Mouse (Mus musculus): ENCODE measurements around the gene Tnn.

The Tnn gene

DNA sequence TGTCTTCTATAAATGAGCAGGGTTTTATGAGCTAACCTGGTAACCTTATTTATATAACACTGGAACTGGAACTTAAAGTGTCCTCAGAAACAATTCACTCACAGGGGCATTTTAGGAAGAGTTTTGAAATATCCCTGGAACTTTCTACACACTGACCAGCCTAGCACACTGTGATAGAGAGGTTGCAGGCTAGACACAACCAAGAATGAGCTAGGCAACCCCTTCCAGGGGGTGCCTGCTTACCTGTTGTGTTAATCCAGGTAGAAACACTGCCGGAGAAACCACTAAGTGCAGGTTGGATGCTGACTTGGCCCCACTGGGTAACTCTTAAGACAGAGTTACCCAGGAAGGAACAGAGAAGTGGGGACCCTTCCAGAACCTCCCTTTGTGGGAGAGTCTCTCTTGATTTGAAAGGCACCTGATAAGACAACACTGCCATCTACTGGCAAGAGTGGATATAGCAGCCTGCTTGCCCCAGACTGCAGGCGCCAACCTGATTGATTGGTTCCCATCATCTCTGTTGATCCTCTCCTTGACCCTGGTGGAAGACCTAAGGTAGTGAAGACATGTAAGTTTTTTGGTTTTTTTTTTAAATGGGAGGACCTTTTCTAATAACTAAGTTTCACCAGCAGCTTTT lies 72.5 kb downstream of the Tnn start:
- peak; percentile 83 to 86 for DNase-seq (ENCODE audit: low spot score in 2 of 2)

DNA sequence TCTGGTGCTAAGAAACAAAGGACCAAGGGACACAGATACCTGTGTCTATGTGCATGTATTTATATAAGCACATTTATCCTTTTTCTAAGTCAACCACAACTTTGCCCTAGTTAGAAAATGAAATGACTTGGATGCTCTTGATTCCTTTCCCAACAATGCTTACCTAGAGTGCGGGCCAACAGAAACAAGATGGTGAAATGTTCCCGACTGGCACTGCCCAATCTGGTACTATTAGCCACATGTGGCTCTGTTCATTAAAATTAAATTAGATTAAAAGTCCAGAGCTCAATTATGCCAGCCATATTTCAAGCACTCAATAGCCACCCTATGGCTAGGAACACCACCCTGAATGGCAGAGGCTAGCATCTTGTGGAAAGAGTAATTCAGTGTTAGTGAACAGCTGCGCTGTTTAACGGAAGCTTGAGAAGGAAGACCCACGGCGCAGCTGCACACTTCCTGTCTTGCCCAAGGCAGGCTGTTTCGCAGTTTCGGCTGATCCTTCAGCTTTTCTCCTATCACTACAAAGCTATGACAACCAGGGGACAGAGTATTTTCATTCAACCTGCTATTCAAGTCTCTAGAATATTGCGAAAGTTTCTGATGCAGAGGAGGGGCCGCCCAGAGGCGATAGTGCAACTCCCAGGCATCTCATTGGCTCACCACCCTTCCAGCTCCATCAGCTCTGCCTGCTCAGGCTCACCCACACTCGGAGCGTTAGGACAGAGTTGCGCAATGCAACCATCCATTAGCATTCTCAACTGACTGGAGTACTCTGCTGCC lies 74.3 kb downstream of the Tnn start:
- no peak for DNase-seq (ENCODE audit: low spot score in 2 of 2)

DNA sequence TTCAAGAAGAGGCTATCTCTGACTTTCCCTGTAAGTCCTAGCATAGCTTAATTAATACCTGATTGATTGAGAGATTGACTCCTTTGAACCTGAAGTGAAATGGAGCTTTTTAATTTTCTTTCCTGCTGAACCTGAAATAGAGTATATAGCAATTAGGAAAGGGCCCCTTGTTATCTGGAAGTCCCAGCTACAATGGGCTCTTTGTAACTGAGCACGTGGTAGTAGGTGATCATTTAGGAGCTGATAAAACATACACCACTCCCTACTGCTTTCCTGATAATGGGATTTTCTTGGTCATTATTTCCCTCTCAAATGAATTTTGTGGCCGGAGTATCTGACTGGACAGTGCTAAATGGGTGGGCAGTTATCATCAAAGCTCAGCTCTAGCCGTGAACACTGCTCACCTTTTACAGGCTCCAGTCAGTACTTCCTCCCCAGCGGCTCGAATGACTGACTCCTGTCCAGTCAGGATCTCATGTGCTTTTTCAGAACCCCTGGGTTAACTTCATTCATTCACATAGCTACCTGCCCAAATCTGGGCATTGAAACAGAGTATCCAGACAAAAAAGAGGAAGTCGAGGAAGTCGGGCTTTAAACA lies 88.7 kb downstream of the Tnn start:
- no peak for DNase-seq (ENCODE audit: low spot score in 2 of 2)

DNA sequence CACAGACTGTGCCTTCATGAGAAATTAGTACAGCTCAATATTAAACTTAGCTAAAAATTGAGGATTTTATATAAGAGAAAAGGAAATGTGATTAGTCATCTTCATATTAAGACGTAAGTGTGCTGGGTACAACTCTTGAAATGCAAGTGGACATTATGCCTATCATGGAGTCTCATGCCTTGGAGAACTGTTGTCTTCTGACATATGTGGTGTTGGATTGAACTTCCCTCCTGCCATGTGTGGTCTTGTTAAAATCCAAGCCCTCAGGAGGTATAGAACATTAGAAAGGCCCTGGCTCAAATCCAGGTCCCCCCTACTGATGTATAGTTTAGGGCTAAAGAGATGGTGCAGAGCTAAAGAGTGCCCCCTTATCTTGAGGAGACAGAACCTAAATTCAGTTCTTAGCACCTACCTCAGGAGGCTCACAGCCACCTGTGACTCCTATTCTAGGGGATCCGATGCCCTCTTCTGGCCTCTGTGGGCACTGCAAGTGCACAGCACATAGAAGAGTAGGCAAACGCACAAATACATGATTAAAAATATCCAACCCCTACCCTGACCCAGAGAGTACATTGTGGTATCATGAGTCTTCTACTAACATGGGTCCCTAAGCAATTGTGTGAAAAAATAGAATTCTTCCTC lies 91.5 kb downstream of the Tnn start:
- peak in 1 of 2 experiments; percentile 35 for DNase-seq (ENCODE audit: low spot score in 2 of 2)

DNA sequence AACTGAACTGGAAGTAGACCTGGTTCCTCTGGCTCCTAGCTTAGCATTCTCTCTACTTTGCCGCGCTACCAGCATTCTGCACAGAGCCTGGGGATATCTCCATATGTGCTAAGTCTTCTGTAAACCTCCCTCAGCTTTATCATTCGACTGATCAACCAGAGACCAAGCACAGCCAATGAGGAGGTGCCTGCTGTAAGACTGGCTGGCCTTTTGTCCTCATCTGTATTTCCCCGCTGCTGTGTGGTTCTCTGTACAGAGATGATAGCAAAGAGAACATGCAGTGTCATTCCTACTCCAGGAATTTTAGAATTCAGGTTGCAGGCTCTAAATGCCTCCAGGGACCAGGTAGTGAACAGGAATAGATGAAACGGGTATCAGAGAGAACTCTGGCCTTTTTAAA lies 92.1 kb downstream of the Tnn start:
- no peak for DNase-seq (ENCODE audit: low spot score in 2 of 2)

DNA sequence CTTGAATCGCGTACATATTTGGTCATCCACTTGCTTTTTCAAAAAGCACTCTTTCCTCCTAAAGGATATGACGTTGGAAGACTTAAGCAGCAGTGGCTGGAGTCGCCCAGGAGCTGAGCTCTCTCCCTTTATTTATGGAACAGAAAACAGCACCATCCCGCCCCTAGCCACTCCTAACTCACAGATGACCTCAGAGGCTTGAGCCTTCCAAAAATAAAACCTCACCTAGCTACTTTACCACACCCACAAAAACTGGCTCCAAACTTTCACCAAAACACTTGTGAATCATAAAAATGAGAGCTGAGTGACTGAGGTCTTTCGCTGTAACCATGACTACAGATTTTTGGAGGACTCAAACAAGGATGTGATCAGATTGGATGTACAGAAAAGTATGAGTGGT lies 92.8 kb downstream of the Tnn start:
- DNase-seq (ENCODE audit: low spot score in 2 of 2): no peak

DNA sequence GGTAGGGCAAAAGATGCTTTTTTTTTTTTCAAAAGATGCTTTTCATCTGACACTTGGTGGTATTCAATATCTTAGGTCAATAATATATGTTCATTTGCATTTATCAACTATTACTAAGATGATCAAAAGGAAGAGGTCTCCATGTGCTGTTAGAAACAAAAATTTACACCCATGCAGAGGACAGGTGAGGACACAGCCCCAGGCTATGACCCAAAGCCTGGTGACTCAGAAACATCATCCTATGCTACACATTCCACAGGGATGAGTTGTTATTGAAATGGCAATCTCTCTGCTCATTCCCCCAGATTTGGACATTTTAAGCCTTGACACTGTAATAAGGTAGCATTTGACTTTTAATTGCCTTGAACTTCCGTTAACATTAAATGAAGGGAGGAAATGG lies 93.5 kb downstream of the Tnn start:
- DNase-seq (ENCODE audit: low spot score in 2 of 2): no peak

DNA sequence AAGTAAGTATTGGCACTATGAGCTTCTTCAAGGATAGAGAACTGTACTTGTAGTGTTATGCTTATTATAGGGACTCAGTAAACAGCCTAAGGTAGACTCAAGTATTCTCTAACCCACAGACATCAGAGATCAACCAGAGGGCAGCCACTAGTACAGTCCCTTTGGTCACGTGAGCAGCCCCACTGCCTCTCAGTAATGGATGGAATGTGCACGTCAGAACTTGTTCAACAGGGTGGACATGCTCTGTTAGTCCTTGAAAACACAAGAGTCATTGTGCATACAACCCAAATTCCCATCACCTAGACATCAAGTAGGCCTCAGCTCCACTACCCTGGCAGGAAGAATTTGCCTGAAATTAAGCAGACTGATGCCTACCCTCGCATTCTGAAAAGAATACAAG lies 95.7 kb downstream of the Tnn start:
- no peak for DNase-seq (ENCODE audit: low spot score in 2 of 2)

DNA sequence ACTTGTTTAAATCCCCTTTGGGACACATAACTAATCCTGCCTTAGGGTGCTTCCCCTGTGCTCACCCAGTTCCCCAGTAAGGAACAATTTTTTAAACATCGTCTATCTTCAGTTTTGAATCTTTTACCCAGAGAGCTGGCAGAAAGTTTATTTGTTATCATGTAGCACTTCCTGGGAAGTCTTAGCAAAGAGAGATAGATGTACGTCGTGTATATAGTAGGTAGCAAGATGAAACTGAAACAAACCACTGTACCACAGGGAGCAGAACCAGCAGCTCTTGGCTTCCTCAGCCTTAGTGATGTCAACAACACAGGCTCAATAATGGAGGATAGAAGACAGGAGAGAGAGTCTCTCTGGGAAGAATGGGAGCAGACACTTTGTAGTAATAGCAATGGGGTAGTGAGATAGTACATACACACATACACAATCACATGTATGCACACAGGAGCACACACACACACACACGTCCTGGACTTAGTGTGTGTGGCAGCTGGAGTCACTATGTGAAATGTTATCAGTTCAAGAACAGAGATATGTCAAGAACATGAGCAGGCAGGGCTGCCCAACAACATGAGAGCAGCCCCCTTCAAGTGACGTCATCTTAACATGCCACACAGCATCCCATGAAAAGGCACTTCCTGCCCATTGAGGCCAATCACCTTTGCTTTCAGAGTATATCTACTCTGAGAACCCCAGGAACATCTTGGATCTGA lies 98.9 kb downstream of the Tnn start:
- no peak for DNase-seq (ENCODE audit: low spot score in 2 of 2)

DNA sequence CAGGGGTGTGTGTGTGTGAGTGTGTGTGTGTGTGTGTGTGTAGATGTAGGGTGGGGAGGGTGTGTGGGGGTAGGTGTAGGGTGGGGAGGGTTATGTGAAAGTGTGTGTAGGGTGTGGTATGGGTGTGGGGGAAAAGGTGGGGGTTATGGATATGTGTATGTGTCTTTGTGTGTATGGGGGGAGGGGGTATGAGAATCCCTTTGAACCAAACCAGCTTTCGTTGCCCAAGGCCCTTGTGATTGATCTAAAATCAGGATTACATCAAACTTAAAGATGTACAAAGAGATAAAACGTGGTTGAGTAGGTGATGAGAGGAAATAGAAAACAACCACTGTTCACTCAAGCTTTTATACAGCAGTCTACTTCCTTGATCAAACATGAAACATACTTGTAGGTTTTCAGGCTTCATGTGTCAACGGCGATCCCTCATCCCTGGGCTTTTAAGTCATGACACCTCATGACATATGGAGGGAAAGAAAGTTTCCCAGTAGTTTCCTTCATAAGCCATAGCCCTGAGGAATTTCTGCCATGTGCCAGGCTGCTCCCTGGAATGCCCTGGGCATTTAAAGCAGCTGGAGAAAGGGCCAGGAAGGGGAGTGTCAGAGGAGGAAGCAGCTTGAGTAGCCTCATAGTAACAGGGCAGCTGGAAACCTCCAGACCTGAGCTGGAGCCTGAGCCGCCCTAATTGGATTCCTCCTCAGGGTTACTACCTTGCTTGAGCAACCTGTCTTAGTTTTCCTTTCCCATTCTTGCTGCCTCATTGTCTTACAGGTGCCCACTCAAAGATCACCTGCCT lies 99.7 kb downstream of the Tnn start:
- no peak for DNase-seq (ENCODE audit: low spot score in 2 of 2)

DNA sequence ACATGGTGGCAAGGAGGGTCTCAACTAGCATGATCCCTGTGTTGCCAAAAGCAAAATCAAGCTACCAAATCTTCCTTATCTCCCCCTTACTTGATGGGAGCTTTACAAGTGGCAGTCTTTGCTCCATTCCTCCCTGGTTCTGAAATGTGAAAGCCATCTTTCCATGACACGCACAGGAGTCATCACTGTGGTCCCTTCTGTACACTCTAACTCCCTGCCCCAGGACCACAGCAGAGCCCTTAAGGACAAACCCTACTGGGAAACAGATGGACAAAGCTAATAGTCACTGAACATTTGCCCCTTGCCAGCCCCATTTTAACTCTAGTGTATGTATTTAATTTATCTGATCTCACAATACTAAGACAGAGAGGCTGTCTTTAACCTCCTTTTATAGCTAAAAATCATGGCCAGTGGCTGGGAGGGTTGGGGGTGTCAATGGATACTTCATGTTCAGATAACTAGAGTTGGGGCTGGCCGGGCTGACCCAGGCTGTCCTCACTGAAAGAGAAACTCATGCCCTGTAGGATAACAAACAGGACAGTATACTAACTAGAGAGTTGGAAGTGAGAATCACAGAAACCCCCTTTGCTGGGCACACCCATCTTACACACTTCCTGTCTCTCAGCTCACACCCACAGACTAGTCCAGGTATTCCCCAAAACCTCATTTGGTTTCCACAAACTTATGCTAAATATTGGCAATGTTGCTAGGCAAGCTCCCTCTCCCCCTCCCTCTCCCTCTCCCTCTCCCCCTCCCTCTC lies 100.6 kb downstream of the Tnn start:
- no peak for DNase-seq (ENCODE audit: low spot score in 2 of 2)

DNA sequence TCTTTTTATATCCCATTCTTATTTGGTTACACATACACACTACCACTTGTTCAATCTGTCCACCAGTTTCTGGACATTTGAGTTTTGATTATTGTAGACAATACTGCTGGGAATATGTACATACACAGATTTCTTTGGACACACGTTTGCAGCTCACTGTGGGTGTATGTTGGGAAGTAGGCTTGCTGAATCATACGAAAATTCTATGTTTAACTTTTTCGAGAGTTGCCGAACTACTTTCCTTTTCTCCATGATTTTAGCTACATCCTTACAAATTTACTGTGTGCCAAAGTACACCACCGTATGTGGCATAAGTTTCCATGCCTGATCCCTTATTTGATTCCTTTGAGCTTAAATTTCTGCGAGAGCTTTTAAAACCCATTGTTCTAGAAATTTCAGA lies 102.5 kb downstream of the Tnn start:
- peak in 1 of 2 experiments; percentile 13 for DNase-seq (ENCODE audit: low spot score in 2 of 2)

DNA sequence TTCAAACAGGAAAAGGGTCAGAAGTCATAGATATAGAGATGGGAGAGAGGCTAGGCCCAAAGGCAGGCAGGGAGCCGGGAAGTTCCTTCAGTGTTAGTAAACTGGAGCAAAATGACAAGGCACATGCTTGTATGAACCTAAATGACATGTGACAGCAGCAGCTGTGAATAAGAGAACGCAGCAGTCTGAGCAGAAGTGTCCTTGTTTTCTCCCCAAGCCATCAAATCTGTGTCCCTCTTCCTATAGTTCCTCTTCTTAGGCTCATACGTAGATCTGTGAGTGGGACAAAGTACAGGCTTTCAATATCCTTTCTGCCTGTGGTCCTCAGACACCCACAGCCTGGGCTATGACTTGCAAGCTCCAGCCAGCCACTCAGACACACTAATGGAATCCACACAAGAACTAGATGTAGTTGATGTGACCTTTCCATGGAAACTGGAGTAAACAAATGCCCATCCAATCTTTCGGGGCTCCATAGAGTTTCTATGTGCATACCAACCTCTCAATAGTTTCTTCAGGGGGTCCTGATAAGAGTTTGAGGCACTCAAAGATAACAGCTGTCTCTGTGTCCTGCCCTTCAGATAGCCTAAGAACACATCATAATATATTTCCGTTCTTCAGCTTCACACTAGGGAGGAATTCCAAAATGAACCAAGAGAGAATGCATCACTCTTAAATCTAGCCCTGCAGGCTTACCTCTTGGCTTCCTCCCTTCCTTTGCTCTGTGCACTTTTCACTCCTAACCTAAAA lies 104.1 kb downstream of the Tnn start:
- no peak for DNase-seq (ENCODE audit: low spot score in 2 of 2)

DNA sequence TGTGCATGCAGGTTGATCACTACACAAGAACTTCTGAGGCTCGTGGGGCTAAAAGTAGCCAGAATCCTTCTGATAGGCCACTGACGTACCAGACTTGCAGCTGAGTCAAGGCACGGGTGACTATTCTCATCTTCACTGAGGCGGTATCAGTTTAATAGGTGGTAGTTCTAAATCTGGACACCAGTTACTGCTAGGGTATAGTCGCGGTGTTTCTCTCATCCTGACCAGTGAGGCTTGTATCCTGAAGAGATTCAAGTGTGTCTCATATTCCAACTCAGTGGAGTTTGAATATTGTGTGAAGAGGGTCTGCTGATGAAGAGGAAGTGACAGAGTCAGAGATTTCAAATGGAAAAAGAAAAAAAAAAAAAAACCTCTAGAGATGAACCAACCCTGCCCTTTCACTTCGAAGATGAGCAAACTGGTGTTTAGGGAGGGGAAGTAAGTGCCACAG lies 105.9 kb downstream of the Tnn start:
- DNase-seq (ENCODE audit: low spot score in 2 of 2): no peak

DNA sequence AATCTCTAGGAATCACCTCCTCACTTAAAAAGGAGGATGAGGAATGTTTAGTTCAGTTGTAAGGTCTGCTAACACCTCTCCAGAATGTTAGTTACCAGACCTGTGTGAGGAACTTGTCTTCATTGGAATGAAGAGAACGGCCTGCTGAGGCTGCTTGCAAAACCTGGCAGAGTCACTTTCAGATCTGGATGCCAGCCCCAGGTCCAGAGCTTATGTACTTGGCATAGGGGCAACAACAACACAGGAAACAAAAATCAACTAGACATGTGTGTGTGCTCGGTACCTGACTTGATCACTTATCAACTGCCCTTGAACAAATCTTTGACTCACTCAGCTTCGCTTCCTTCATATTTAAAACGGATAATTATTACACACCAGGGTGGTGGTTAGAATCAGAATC lies 106.6 kb downstream of the Tnn start:
- no peak for DNase-seq (ENCODE audit: low spot score in 2 of 2)

DNA sequence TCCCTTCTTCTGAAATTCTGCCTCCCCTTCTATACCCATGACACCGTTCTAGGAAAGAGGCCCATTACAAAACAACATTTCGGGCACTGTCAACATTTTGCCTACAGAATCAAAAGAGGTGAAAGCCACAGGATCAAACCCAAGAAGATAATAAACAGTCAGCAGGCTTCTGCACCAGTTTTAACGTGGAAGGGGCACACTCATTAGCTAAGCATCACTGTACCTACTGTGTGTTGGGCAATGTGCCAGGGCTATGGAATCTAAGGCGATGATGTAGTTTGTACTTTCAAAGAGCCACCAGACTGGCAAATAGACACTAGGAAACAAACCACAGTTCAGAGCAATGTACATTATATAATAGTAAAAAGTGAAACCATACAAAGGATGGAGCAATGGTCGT lies 107.4 kb downstream of the Tnn start:
- DNase-seq (ENCODE audit: low spot score in 2 of 2): no peak

DNA sequence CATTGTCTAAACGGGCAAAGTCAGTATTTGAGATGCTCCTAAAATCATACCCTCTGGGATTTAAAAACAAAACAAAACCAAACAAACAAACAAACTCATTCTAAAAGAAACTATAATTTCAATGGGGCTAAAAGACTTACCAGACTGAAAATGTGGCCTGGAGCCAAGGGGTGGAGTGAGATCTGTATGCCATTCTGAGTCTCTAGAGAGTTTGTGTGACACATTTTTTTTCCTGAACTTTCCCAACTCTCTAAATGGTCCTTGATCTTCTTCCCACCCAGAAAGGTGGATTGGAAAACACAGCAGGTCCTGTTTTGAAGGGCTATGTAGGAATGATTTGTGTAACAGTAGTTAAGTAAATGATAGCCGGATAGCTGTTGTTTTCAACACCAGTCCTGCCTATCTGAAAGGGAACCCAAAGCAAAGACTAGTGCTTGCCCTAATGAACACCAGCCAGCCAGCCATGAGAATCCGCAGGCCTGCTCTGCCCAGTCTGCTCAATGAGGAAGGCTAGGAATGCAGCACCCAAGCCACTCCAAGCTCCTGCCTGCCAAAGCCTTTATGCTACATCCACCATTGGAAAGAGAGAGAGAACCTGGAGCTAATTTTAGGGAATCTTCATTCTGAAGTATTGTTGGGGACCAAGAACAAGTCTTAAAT lies 108.2 kb downstream of the Tnn start:
- DNase-seq (ENCODE audit: low spot score in 2 of 2): no peak

DNA sequence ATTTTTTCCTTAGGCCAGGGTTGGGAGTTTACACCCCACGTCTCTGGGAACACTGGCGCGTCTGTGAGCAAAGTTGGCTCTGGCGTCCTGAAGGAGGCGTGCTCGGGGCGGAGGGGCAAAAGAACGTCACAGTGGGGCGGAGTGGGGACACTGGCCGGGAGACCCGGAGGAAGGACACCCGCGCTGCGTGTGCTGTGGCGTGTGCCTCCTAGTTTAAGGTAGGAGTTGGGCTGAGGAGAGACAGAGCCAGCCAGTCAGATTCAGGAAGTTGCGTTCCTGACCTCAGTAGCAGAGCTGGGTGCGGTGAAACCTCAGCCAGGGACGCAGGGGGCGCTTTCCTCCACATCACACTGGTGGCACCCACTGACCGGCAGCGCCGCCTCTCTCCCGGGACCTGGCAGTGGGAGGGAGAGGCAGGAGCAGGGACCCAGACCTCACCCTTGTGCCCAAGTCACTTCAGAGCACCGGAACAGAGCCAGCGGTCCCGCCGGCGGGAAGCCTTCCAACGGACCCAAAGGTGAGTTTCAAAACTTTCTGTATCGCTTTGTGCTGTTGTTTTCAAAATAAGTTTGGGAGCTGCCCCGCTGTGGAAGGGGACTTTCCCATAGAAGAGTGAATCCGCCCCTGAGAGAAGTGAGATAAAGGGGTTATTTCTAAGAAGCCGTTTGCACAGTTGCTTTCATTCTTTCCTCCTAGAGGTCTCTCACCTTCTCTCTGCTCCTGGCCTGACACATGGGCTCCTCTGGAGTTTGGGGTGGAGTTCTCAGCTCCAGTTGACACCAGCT lies 109.0 kb downstream of the Tnn start, which contains the start of gene 4930523C07Rik:
Gene 4930523C07Rik (plus strand): TSS at position 146 of the 785 bp plus-strand sequence.
- no peak for DNase-seq (ENCODE audit: low spot score in 2 of 2)
